ENCODE assay signal across 13 mouse cellular contexts in genomic region chr8:69918506-69918905, GRCm38 (mm10). TPM values are rescaled to one million over a fixed set of nuclear protein-coding genes. Genes with fewer than 3 reads are reported as not detected.
DNase-seq lines count a peak whose midpoint lies in the region; ATAC-seq and TF ChIP-seq lines count a peak whose summit lies in the region.
"Had no signal": no experiment of that assay in that cellular context is flagged by ENCODE, and none has a peak within 500 bp of the region (broad histone marks: within the 10 kb centered on the region; RNA-seq: fewer than 3 reads in every experiment).

No protein-coding gene starts in this region.

- H3K27ac ChIP-seq in hindbrain, embryonic 16.5 days (ENCODE audit: low read depth, low read length): no peak overlapping the region
- H3K27ac ChIP-seq in hindbrain, embryonic 13.5 days: no peak overlapping the region
- no peak overlapping the region for H3K27ac ChIP-seq in stomach, embryonic 16.5 days (ENCODE audit: low read length)
- H3K27ac ChIP-seq in stomach, postnatal 0 days (replicated peaks): no peak overlapping the region
- H3K27ac ChIP-seq in hindbrain, postnatal 0 days: no peak overlapping the region

- H3K4me1 ChIP-seq in hindbrain, embryonic 16.5 days (ENCODE audit: control insufficient read depth, insufficient read depth, low read depth, low read length): peaks cover 11% of the 10 kb centered on the region
- H3K4me1 ChIP-seq in hindbrain, embryonic 13.5 days (replicated peaks): peaks cover 19% of the 10 kb centered on the region
- H3K4me1 ChIP-seq in stomach, embryonic 16.5 days (ENCODE audit: control insufficient read depth, insufficient read depth, low read length): peaks cover 7% of the 10 kb centered on the region
- H3K4me1 ChIP-seq in stomach, postnatal 0 days (replicated peaks; ENCODE audit: control insufficient read depth, insufficient read depth): no peaks in the 10 kb centered on the region
- H3K4me1 ChIP-seq in hindbrain, postnatal 0 days (ENCODE audit: insufficient read depth, low read length): no peaks in the 10 kb centered on the region

- H3K9me3 ChIP-seq in hindbrain, embryonic 16.5 days (ENCODE audit: control insufficient read depth, low read length): no peaks in the 10 kb centered on the region
- no peaks in the 10 kb centered on the region for H3K9me3 ChIP-seq in hindbrain, embryonic 13.5 days
- no peaks in the 10 kb centered on the region for H3K9me3 ChIP-seq in stomach, embryonic 16.5 days (replicated peaks; ENCODE audit: control insufficient read depth, low read length)
- no peaks in the 10 kb centered on the region for H3K9me3 ChIP-seq in stomach, postnatal 0 days (ENCODE audit: control insufficient read depth, low read length)
- H3K9me3 ChIP-seq in hindbrain, postnatal 0 days (ENCODE audit: low read length): no peaks in the 10 kb centered on the region
- H3K9me3 ChIP-seq: heart, embryonic 12.5 days; liver, embryonic 15.5 days had no signal

- peaks cover 4% of the 10 kb centered on the region; the same call in 1 of the 2 replicates for H3K36me3 ChIP-seq in hindbrain, embryonic 16.5 days (ENCODE audit: control insufficient read depth, insufficient read depth, low read length)
- peaks cover 41% of the 10 kb centered on the region for H3K36me3 ChIP-seq in hindbrain, embryonic 13.5 days
- peaks cover 6% of the 10 kb centered on the region; the same call in 1 of the 2 replicates for H3K36me3 ChIP-seq in stomach, embryonic 16.5 days (ENCODE audit: control insufficient read depth, insufficient read depth, low read length)
- H3K36me3 ChIP-seq in stomach, postnatal 0 days (ENCODE audit: control insufficient read depth, insufficient read depth, low read length): peaks cover 21% of the 10 kb centered on the region
- H3K36me3 ChIP-seq in hindbrain, postnatal 0 days (ENCODE audit: insufficient read depth, low read length): peaks cover 18% of the 10 kb centered on the region
- H3K36me3 ChIP-seq in splenic B cell, adult 2 months (ENCODE audit: control insufficient read depth, insufficient read depth, low read length, poor library complexity, severe bottlenecking): peaks cover under 1% of the 10 kb centered on the region

- TF ChIP-seq EP300 in stomach, postnatal 0 days (optimal IDR thresholded peaks at IDR 0.05): no peak

- H3K9ac ChIP-seq in hindbrain, embryonic 16.5 days (ENCODE audit: low read depth, low read length): no peak overlapping the region
- no peak overlapping the region for H3K9ac ChIP-seq in hindbrain, embryonic 13.5 days
- no peak overlapping the region for H3K9ac ChIP-seq in stomach, embryonic 16.5 days (ENCODE audit: low read length)
- H3K9ac ChIP-seq in stomach, postnatal 0 days (ENCODE audit: low read length): no peak overlapping the region
- H3K9ac ChIP-seq in hindbrain, postnatal 0 days (replicated peaks; ENCODE audit: low read length): no peak overlapping the region
- H3K9ac ChIP-seq: heart, embryonic 12.5 days; liver, embryonic 15.5 days had no signal

- intact Hi-C loops in heart, postnatal 10 days (cut with DNase I): loop anchor here (2.0 to 5.0 kb wide), 2 partner anchors 204 to 248 kb away; partner anchors contain the start of gene Ncan

- 0 out of 2 replicates have a peak, but pooled peaks have one; percentile 5 for ATAC-seq in hindbrain, embryonic 16.5 days
- ATAC-seq in hindbrain, embryonic 13.5 days (ENCODE audit: low FRiP score): no peak
- 0 out of 2 replicates have a peak, but pooled peaks have one; percentile 14 for ATAC-seq in stomach, embryonic 16.5 days (ENCODE audit: insufficient read depth, low FRiP score)
- no peak for ATAC-seq in stomach, postnatal 0 days (ENCODE audit: low FRiP score, low TSS enrichment)
- 0 out of 2 replicates have a peak, but pooled peaks have one; percentile 0 for ATAC-seq in hindbrain, postnatal 0 days

- no peak overlapping the region for H3K4me2 ChIP-seq in hindbrain, embryonic 16.5 days (ENCODE audit: low read length)
- no peak overlapping the region for H3K4me2 ChIP-seq in hindbrain, embryonic 13.5 days
- no peak overlapping the region for H3K4me2 ChIP-seq in stomach, embryonic 16.5 days (ENCODE audit: low read depth, low read length)
- H3K4me2 ChIP-seq in stomach, postnatal 0 days (replicated peaks; ENCODE audit: low read depth): no peak overlapping the region
- no peak overlapping the region for H3K4me2 ChIP-seq in hindbrain, postnatal 0 days (ENCODE audit: low read depth, low read length)
- H3K4me2 ChIP-seq: heart, embryonic 12.5 days; liver, embryonic 15.5 days had no signal

- no peak overlapping the region for H3K4me3 ChIP-seq in hindbrain, embryonic 16.5 days (ENCODE audit: low read length)
- no peak overlapping the region for H3K4me3 ChIP-seq in hindbrain, embryonic 13.5 days
- H3K4me3 ChIP-seq in stomach, embryonic 16.5 days (replicated peaks; ENCODE audit: low read length): no peak overlapping the region
- no peak overlapping the region for H3K4me3 ChIP-seq in stomach, postnatal 0 days (ENCODE audit: low read depth, low read length)
- no peak overlapping the region for H3K4me3 ChIP-seq in hindbrain, postnatal 0 days (ENCODE audit: low read length)
- H3K4me3 ChIP-seq: erythroblast, embryonic 14.5 days; heart, embryonic 12.5 days; liver, embryonic 15.5 days had no signal

- DNase-seq in stomach, postnatal 0 days (ENCODE audit: low spot score): no peak
- no peak for DNase-seq in hindbrain, postnatal 0 days (ENCODE audit: low spot score)
- peak; percentile 28 for DNase-seq in splenic B cell, adult 2 months (ENCODE audit: low read depth, low spot score)
- no peak for DNase-seq in heart, postnatal 10 days
- no peak for DNase-seq in kidney, postnatal 10 days

- no peaks in the 10 kb centered on the region for H3K27me3 ChIP-seq in hindbrain, embryonic 16.5 days (replicated peaks; ENCODE audit: control insufficient read depth, insufficient read depth, low read length)
- H3K27me3 ChIP-seq in hindbrain, embryonic 13.5 days: no peaks in the 10 kb centered on the region
- no peaks in the 10 kb centered on the region for H3K27me3 ChIP-seq in stomach, embryonic 16.5 days (ENCODE audit: control insufficient read depth, insufficient read depth, low read length)
- no peaks in the 10 kb centered on the region for H3K27me3 ChIP-seq in stomach, postnatal 0 days (ENCODE audit: control insufficient read depth, insufficient read depth, low read length)
- H3K27me3 ChIP-seq in hindbrain, postnatal 0 days (ENCODE audit: insufficient read depth, low read length): no peaks in the 10 kb centered on the region
- H3K27me3 ChIP-seq in splenic B cell, adult 2 months (ENCODE audit: control insufficient read depth, insufficient read depth, low read length, poor library complexity, severe bottlenecking): no peaks in the 10 kb centered on the region
- H3K27me3 ChIP-seq: heart, embryonic 12.5 days; liver, embryonic 15.5 days had no signal

- no peak for TF ChIP-seq CTCF in stomach, postnatal 0 days (IDR thresholded peaks at IDR 0.05; ENCODE audit: low read depth)
- no peak for TF ChIP-seq CTCF in hindbrain, postnatal 0 days (IDR thresholded peaks at IDR 0.05; ENCODE audit: low read depth)

RNA-seq across cellular contexts. Expression of gene Yjefn3, which starts 16.0 kb away (rescaled TPM):
- 13.6 and 14.3 TPM in 2 replicates for polyA plus RNA-seq in hindbrain, embryonic 16.5 days (2015; fragmentation: Nextera tagmentation; extraction: Ambion mirVana)
- polyA plus RNA-seq in hindbrain, embryonic 13.5 days (2015; fragmentation: Nextera tagmentation; extraction: Ambion mirVana): 12.3 and 12.8 TPM in 2 replicates
- polyA plus RNA-seq in stomach, embryonic 16.5 days (2015; fragmentation: Nextera tagmentation; extraction: Ambion mirVana): 3.0 and 3.2 TPM in 2 replicates
- polyA plus RNA-seq in stomach, postnatal 0 days (2015; fragmentation: Nextera tagmentation; extraction: Ambion mirVana): 1.6 and 2.7 TPM in 2 replicates
- 8.4 and 10.7 TPM in 2 replicates for total RNA-seq in hindbrain, postnatal 0 days (2014; rRNA removed)
- polyA plus RNA-seq in hindbrain, postnatal 0 days (2015; fragmentation: Nextera tagmentation; extraction: Ambion mirVana): 13.3 and 13.8 TPM in 2 replicates
- 10 to 100 TPM in 1 of 2 experiments, 1 to 10 TPM in 1; 9.1 to 10.1 TPM for total RNA-seq in heart, postnatal 10 days (2021)
- total RNA-seq: monocyte, adult 5-6 weeks had no signal

RNA-seq across cellular contexts. Expression of gene Ndufa13, which starts 16.1 kb away (rescaled TPM):
- polyA plus RNA-seq in hindbrain, embryonic 16.5 days (2015; fragmentation: Nextera tagmentation; extraction: Ambion mirVana): 191 and 216 TPM in 2 replicates
- polyA plus RNA-seq in hindbrain, embryonic 13.5 days (2015; fragmentation: Nextera tagmentation; extraction: Ambion mirVana): 187 and 198 TPM in 2 replicates
- 170 and 193 TPM in 2 replicates for polyA plus RNA-seq in stomach, embryonic 16.5 days (2015; fragmentation: Nextera tagmentation; extraction: Ambion mirVana)
- polyA plus RNA-seq in stomach, postnatal 0 days (2015; fragmentation: Nextera tagmentation; extraction: Ambion mirVana): 199 and 205 TPM in 2 replicates
- 61.0 and 91.4 TPM in 2 replicates for total RNA-seq in hindbrain, postnatal 0 days (2014; rRNA removed)
- 269 and 275 TPM in 2 replicates for polyA plus RNA-seq in hindbrain, postnatal 0 days (2015; fragmentation: Nextera tagmentation; extraction: Ambion mirVana)
- 100 to 1,000 TPM; 376 to 397 TPM for total RNA-seq in heart, postnatal 10 days (2021)

RNA-seq across cellular contexts. Expression of gene Tssk6, which starts 16.5 kb away (rescaled TPM):
- 3.5 and 3.7 TPM in 2 replicates for polyA plus RNA-seq in hindbrain, embryonic 16.5 days (2015; fragmentation: Nextera tagmentation; extraction: Ambion mirVana)
- 3.4 and 4.5 TPM in 2 replicates for polyA plus RNA-seq in hindbrain, embryonic 13.5 days (2015; fragmentation: Nextera tagmentation; extraction: Ambion mirVana)
- polyA plus RNA-seq in stomach, embryonic 16.5 days (2015; fragmentation: Nextera tagmentation; extraction: Ambion mirVana): 2.1 and 2.3 TPM in 2 replicates
- 2.1 and 2.7 TPM in 2 replicates for polyA plus RNA-seq in stomach, postnatal 0 days (2015; fragmentation: Nextera tagmentation; extraction: Ambion mirVana)
- 1.6 and 1.8 TPM in 2 replicates for total RNA-seq in hindbrain, postnatal 0 days (2014; rRNA removed)
- polyA plus RNA-seq in hindbrain, postnatal 0 days (2015; fragmentation: Nextera tagmentation; extraction: Ambion mirVana): 3.7 and 4.3 TPM in 2 replicates
- under 1 TPM; 0.25 to 0.31 TPM for total RNA-seq in heart, postnatal 10 days (2021)
- total RNA-seq: heart, postnatal 36 days had no signal

RNA-seq across cellular contexts. Expression of gene Cilp2, which starts 31.0 kb away (rescaled TPM):
- polyA plus RNA-seq in hindbrain, embryonic 16.5 days (2015; fragmentation: Nextera tagmentation; extraction: Ambion mirVana): 6.6 and 7.0 TPM in 2 replicates
- 3.5 and 3.6 TPM in 2 replicates for polyA plus RNA-seq in hindbrain, embryonic 13.5 days (2015; fragmentation: Nextera tagmentation; extraction: Ambion mirVana)
- 0.37 and 0.59 TPM in 2 replicates for polyA plus RNA-seq in stomach, embryonic 16.5 days (2015; fragmentation: Nextera tagmentation; extraction: Ambion mirVana)
- polyA plus RNA-seq in stomach, postnatal 0 days (2015; fragmentation: Nextera tagmentation; extraction: Ambion mirVana): 0.30 and 0.36 TPM in 2 replicates
- 14.3 and 19.2 TPM in 2 replicates for total RNA-seq in hindbrain, postnatal 0 days (2014; rRNA removed)
- 6.9 and 7.2 TPM in 2 replicates for polyA plus RNA-seq in hindbrain, postnatal 0 days (2015; fragmentation: Nextera tagmentation; extraction: Ambion mirVana)
- total RNA-seq in heart, postnatal 10 days (2021): 1 to 10 TPM; 1.2 to 1.3 TPM
- total RNA-seq: monocyte, adult 5-6 weeks had no signal
- polyA plus RNA-seq: erythroblast, embryonic 14.5 days had no signal

Comparison
In these comparisons a context has a peak if more than half of its experiments do, and no peak if none do; other contexts are left out.
1. ATAC-seq: peak in hindbrain, embryonic 16.5 days (single experiment), stomach, embryonic 16.5 days (single experiment) and hindbrain, postnatal 0 days (single experiment); none in hindbrain, embryonic 13.5 days (single experiment) and stomach, postnatal 0 days (single experiment).